Mouse (Mus musculus): ENCODE data around the gene Fgf16.

- TF ChIP-seq CTCF (IDR thresholded peaks at IDR 0.05; ENCODE audit: low read depth) (no peak), EP300 (IDR thresholded peaks at IDR 0.05; ENCODE audit: low read depth) (no peak)
These were observed 39.9 kb upstream of the Fgf16 start for GRCm38 (mm10) chrX:105724174-105724573.
